Mouse (Mus musculus) urinary bladder, adult 18-20 months (tissue): ENCODE measurements around the gene Pramef8.
"Not testable (repeated sequence)": the region's sequence is repeated elsewhere in the genome, so short reads cannot be mapped to it uniquely, and the experiment has no call there.

Experiments used
- DNase-seq, 2 experiments: peaks; one replicate each; pipeline ENCODE4 v3.0.0; 2022; ENCODE audit warnings: low spot score in 2 of 2, mixed read lengths in 2 of 2

Gene Pramef8

DNA sequence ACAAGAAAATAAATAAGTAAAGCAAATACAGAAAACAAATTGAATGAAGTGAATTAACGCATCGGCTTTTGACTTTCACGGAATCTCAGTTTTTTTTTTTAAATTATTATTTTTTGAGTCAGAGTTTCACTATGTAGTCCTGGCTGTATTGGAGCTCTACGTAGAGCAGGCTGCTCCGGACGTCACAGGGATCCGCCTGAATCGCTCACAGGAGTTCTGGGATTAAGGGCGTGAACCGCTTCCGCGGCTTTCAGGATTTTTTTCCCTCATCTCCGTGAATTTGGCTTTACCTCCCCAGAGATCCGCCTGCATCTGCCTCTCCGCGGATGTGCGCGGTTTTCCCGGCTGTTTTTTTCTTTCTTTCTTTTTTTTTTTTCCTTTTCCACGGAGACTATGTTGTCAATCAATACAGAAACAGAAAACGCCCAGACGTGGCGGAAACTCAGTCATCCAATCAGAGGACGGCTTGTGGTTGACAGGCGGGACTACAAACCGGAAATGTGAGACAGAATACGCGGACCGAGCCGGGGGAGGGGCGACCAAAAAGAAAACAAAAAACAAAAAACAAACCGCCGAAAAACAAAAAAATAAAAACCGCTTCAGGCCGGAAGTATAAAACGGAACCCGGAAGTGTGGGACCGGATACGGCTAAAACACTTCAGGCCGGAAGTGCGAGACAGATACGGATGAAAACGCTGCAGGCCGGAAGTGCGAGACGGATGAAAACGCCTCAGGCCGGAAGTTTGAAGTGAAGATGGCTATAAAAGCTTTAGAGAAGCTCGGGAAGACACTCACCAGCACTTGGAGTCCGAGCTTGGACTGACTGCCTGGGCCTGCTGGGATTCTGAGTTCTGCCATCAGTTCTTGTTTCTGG is at the start of gene Pramef8:
Pramef8 (plus strand) TSS at position 208 of the 874 bp plus-strand sequence.
- DNase-seq = peak; percentile 82 to 89

DNA sequence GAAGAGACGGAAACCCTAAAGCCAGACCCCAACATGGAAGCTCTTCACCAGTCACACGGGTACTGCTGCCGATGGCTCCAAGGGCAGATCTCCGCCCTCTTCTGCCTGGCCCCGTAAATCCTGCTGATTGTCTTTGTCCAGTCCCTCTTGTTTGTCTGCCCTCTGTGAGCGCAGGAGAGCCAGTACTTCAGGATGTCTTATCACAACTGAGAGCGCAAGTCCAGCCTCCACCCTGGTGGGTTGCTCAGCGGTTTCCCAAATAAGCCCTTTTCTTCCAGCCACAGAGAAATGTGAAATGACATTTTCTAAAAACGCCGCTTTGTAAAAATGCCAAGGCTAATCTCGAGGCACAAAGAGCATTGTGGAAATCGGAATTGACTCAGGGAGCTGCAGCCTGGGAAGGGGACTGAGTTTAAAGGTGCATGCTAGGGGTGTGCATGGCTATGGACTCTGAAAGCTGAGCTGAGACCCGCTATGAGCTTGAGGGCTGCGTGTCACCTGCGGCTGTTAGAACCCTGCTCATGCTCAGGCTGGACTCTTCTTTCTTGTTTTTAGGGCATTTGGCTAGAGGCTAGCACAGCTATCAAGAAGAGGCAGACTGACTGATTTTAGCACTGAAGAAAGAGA is 45.7 kb upstream of the Pramef8 start:
- DNase-seq = no peak

DNA sequence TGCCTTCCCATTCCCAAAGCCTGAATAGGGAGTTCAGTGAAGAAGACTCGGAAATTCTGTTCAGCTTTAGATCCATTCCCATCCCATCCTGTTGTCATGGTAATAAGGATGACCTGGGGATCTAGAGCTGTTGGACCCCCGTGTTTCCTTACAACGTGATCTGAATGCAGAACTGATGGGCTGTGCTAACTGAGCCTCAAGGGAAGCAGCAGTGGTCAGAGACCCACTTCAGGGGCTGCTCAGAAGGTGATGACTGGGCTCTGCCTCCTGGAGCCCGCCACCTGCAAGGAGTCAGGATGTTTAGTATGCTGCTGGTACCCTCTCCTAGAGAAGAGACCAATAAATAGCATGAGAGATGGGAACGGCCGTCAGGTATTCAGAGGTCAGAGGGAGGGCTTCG is 32.7 kb upstream of the Pramef8 start:
- no peak for DNase-seq

DNA sequence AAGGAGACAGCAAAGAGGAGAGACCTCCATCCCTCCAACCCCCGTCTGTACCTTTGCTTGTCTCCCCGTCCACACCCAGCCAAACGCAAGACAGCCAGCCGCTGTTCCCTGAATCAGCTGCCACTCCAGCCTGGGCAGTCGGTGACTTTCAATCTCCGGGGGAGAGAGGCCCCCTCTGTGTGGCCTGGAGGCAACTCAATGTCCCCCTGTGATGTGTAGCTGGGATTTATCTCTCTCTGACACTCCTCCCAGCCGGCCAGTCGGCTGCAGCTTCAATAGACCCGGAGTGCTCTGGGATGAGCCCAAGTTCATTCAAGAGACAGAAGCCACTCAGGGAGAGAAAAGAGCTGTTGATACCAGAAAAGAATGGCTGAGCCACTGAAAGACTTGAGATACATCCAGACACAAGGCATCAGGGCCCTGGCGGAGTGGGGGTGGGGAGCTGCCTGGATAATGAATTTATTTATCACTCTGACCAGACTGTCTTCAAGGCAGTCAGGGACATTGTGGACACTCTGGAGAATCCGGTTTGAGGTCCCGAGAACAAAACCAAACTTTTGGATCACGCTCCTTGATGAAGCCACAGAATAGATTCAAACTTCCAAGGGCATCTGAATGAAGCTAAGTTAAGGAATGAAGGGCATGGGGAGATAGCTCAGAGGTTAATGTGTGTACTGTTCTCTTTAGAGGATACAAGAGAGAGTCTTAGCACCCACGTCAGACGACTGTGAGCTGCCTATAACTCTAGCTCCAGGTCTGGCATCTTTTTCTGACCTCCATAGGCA is 32.1 kb upstream of the Pramef8 start:
- no peak for DNase-seq

DNA sequence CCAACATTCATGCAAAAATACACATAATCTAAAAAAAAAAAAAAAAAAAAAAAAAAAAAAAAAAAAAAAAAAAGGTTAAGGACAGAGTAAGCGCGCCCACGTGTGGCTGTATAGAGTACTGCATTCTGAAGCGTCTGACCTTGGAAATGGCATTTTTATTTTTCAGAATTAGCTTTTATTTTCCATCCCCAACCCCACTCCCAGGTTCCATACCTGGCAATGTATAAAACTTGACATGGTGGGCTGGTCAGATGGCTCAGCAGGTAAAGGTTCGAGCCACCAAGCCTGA is 31.6 kb upstream of the Pramef8 start:
- DNase-seq = peak in 1 of 2 experiments; percentile 21

DNA sequence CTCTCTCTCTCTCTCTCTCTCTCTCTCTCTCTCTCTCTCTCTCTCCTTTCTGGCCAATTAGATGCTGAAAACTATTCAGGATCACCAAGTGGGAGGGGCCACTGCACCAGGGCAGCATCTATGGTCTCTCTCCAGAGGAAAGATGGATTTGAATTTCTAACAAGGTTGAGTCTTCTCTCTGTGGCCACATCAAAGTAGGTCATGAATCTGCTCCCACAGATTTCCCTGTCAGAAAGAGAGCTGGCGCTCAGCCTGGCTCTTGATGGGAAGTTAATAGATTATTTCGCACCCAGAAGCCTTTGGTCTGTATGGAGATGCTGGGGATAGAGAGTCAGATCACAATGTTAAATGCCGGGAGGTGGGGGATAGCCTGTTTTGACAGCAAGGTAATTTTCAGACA is 30.1 kb upstream of the Pramef8 start:
- DNase-seq = no peak

DNA sequence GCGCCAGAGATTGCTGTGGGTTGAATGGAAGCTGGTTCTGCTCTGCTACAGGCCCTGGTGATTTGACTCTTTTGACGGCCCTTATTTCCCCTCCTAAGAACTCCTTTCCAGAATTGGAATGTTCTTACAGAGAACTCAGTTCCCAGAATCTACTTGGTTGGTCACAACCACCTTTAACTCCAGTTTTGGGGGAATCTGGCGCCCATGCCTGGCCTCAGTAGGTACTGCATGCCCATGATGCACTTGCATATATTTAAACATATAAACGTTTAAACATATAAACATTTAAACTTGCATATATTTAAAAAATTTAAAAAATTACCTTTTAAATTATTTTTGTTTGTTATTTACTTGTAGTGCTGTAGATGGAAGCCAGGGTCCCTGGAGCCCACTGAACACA is 28.6 kb upstream of the Pramef8 start:
- no peak for DNase-seq

DNA sequence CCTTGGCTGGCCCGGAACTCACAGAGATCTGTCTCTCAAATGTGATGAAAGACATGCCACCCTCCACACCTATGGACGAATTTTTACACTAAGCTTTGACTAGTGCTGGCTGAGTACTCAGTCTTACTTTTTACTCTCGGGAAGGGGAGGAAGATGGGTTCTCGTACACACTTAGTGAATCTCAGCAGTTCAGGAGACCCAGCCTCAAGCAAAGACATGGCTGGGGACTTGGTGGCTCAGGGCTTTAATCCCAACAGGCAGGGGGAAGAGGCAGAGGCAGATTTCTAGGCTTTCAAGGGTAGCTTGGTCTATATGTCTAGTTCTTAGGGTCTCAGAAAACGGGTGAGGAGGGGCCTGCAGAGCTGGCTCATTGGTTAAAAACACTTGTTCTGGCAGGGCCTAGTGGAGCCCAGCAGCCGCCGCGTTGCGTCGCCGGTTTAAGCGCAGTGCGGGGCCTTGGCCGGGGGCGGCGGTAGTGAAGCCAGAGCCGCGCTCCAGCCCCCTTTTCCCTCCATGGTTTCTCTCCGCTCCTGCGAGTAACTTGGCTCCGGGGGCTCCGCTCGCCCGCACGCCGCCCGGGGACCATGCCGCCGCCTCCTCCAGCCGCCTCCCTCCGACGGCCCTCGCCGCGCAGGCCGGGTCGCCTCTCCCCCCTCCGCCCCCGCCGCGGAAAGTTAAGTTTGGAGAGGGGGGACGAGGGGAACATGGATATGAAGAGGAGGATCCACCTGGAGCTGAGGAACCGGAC is 23.1 kb upstream of the Pramef8 start:
- peak in 1 of 2 experiments; percentile 38 for DNase-seq

DNA sequence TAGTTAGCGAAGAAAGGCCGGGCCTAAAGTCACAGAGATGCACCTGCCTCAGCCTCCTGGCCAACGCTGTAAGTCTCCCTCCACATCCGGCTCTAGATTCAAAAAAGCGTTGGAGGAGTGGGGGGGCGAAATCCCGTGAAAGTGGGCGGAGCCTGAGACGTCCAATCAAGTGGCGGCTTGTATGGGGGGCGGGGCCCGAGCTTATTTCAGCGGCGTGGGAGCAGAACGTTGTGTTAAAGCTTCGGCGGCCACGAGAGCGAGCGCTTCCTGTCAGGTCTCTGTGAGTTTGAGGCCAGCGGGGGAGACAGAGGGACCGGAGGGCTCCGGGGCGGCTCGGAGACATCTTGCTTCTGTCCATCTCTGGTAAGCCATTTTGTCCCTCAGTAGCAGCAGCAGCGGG is 18.0 kb upstream of the Pramef8 start, which contains the start of gene Pramel1:
Pramel1 (plus strand) TSS at position 248 of the 400 bp plus-strand sequence.
- no peak for DNase-seq

DNA sequence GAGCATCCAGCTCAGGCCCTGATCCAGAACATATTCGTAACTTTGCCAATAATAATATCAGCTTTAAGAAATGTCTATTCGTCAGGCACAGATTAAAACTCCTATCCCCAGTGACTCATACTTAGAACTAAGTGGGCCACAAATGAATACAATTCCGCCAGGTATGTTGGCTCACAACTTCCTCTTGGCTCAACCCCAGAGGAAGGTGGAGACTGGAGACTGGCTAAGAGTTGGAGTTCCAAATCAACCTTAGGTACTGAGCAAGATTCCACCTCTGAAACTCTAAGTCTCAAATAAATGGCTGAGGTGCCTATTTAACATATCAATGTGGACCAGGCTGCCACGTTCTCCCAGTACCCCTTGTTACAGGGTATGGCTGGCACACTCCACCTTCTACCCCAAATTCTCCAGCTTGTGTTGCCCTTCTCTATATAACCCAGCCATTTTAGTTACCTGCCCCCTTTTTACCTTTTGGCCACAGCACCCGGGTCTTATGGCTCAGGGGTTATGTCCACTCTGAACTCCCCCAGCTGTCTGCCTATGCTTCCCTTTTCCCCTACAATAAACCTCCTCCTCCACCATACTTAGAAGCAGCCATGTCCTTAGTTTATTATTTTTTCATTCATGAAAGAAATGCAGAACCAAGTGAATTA is 534 bp upstream of the Pramef8 start:
- peak in 1 of 2 experiments; percentile 3 for DNase-seq

DNA sequence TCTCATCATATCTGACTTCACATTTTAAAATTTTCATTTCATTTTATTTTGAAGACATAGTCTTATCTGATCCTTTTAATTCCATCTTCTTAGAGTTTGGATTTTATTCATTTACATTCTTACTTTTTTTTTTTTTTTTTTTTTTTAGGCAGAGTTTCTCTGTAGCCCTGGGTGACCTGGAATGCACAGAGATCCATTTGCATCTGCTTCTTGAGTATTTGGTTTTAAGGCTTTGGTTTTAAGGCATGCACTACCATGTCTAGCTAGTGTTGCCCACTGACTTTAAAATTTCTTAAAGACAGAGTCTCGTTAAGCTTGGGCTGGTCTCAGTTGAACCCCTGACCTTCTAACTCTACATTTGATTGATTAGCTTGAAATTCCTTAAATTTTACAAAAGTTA is 1.4 kb downstream of the Pramef8 start:
- no peak for DNase-seq

DNA sequence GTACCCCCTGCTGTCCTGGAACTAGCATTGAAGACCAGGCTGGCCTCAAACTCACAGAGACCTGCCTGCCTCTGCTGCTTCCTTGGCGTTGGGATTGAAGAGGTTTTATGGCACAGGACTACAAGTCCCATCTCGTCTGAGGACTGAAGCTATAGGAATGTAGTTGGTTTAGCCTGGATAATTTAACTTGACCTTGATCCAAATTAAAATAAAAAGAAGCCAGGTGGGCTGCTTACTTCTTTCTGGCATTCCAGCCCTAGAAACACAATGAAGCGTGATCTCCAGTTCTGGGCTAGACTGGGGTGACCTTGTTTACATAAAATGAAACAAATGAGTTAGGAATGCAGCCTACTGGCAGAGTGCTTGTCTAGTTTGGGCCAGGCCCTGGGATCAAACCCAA is 1.9 kb downstream of the Pramef8 start:
- no peak for DNase-seq

DNA sequence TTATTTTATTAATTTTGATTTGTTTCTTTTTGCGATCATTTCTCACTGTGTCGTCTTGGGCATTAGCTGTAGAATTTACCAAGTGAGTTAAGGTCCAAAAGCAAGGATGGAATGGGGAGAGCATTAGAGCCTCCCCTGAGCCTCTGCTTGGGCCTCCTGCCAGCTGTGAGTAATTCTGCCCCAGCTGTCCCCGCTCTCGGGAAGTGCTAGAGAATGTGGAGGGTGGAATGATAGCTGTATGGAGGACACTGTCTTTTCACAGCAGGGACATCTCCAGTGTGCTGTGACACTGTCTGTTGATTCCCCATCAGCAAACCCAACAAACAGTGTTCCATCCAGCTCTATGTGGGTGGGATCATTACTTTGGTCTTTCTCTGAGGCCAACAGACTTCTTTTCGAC is 14.5 kb downstream of the Pramef8 start:
- DNase-seq = not testable (repeated sequence)

DNA sequence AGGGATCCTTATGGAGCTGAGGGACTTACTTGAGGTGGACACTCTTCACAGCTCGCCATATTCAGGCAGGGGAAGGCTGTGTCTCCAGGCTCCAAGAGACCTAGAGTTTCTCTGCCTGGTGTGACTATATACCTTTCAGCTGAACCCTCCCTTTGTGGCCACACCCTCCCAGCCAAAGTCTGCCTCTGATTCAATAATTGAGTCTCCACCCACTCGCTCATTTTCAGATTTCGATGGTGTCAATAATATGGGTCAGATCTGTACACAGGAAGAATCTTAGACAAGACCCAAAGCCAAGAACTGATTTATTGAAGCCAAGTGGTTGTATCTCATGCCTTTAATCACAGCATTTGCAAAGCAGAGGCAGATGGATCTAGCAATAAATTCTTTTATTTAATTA is 38.0 kb downstream of the Pramef8 start, which contains the start of gene Oog4:
Oog4 (minus strand) TSS at position 101 of the 400 bp plus-strand sequence.
- DNase-seq = no peak
